Mouse (Mus musculus): Measurements from ENCODE around the gene Pik3r1.

Gene Pik3r1

GRCm38 (mm10) chr13:101767809-101768629 lies at the start of gene Pik3r1:
Gene Pik3r1, minus strand, starts transcription at chr13:101768217.
- DNase-seq = peak; percentile 98

GRCm38 (mm10) chr13:101813267-101813900 lies 45.4 kb upstream of the Pik3r1 start:
- peak in 1 of 2 experiments; percentile 4 for DNase-seq

- no peak for DNase-seq
These were observed 44.3 kb upstream of the Pik3r1 start for GRCm38 (mm10) chr13:101812341-101812740.

- DNase-seq = peak; percentile 15 to 22
These were observed 43.9 kb upstream of the Pik3r1 start for GRCm38 (mm10) chr13:101811882-101812281.

- peak; percentile 27 to 34 for DNase-seq
These were observed 42.6 kb upstream of the Pik3r1 start for GRCm38 (mm10) chr13:101810667-101811066.

GRCm38 (mm10) chr13:101809796-101810195 lies 41.8 kb upstream of the Pik3r1 start:
- DNase-seq = no peak

GRCm38 (mm10) chr13:101805559-101806091 lies 37.6 kb upstream of the Pik3r1 start:
- DNase-seq = no peak

- DNase-seq = peak; percentile 75 to 78
These were observed 33.6 kb upstream of the Pik3r1 start for GRCm38 (mm10) chr13:101801372-101802186.

- no peak for DNase-seq
These were observed 32.9 kb upstream of the Pik3r1 start for GRCm38 (mm10) chr13:101800833-101801371.

- DNase-seq = no peak
These were observed 32.1 kb upstream of the Pik3r1 start for GRCm38 (mm10) chr13:101800021-101800596.

GRCm38 (mm10) chr13:101799318-101799717 lies 31.3 kb upstream of the Pik3r1 start:
- no peak for DNase-seq

- no peak for DNase-seq
These were observed 30.5 kb upstream of the Pik3r1 start for GRCm38 (mm10) chr13:101798522-101798921.

- no peak for DNase-seq
These were observed 29.0 kb upstream of the Pik3r1 start for GRCm38 (mm10) chr13:101796983-101797382.

GRCm38 (mm10) chr13:101785705-101786104 lies 17.7 kb upstream of the Pik3r1 start:
- no peak for DNase-seq

GRCm38 (mm10) chr13:101784651-101785289 lies 16.8 kb upstream of the Pik3r1 start:
- no peak for DNase-seq

- DNase-seq = no peak
These were observed 11.0 kb upstream of the Pik3r1 start for GRCm38 (mm10) chr13:101779011-101779410.

- no peak for DNase-seq
These were observed 9.8 kb upstream of the Pik3r1 start for GRCm38 (mm10) chr13:101777851-101778250.

- no peak for DNase-seq
These were observed 3.1 kb upstream of the Pik3r1 start for GRCm38 (mm10) chr13:101771071-101771470.

- no peak for DNase-seq
These were observed 1.9 kb upstream of the Pik3r1 start for GRCm38 (mm10) chr13:101769955-101770354.

GRCm38 (mm10) chr13:101768630-101768991 lies 594 bp upstream of the Pik3r1 start:
- DNase-seq = peak; percentile 75 to 77

GRCm38 (mm10) chr13:101767013-101767808 lies 806 bp downstream of the Pik3r1 start:
- DNase-seq = peak; percentile 62 to 63
